Mouse (Mus musculus) natural killer cell, adult 2 months (primary cell): ENCODE data around the gene Ccin.

Source experiments
- DNase-seq, 2 experiments: peaks; one replicate each; pipeline ENCODE4 v3.0.0; 2022; ENCODE audit warnings: low spot score in 2 of 2

Ccin gene

DNA sequence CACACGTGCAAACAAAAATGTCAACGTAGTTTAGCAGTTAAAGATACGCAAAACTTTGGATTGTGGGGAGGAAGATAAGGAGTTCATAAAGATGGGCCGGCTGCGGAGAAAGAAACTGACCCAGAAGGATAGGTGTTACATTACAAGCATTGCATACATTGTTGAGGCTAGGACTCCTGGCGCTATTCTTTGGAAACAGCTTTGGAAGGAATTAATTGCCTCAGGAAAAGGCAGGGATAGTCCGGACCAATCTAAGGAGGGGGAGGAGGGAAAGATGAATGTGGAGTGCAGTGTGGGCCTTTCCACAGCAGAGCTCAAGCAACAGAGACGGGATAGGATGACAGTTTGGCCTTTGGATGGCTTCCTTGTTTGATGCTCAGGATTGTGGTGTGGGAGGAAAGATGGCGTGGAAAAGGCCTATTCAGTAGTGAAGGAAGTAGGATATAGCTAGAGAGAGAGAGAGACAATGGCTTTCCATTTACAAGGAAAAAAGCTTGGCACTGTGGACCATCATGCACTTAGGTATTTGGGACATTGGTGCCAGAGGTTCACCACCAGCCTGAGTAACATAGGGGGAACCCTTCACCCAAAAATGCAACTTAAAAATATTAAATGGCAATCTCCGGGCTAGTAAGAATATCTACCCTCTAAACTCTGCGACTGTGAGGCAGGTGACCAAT lies 30.2 kb downstream of the Ccin start:
- DNase-seq: no peak

DNA sequence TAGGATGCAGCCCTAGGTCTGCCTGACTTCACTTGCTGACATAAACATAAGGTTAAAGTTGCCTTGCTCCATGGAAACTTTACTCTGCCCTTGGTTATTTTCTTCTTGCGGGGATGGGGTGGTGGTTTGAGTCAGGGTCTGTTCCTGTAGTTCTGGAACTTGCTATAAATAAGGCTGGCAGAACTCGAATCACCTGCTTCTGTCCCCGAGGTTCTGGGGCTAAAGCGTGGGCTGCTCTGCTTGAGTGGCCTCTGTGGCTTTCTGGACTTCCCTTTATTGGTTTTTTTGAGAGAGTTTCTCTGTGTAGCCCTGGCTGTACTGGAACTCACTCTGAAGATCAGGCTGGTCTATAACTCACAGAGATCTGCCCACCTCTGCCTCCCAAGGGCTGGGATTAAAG lies 32.8 kb downstream of the Ccin start:
- peak in 1 of 2 experiments; percentile 16 for DNase-seq

DNA sequence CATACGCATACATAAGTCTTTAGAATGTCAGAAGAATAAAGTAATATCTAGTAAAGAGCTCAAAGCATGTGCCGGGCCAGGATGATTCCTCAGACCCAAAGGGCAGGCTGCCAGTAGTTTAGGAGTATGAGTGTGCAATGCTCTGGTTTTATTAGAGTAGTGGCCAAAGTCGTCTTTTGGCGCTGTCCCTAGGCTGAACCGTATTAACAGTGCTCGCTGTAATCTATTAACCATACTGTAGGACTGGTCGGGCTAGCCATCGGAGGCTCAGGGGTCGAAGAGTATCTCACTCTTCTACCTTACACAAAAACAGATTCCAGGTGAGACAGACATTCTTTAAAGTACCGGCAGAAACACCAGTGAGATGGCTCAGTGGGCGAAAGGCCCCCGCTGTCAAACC lies 33.5 kb downstream of the Ccin start:
- DNase-seq: no peak

DNA sequence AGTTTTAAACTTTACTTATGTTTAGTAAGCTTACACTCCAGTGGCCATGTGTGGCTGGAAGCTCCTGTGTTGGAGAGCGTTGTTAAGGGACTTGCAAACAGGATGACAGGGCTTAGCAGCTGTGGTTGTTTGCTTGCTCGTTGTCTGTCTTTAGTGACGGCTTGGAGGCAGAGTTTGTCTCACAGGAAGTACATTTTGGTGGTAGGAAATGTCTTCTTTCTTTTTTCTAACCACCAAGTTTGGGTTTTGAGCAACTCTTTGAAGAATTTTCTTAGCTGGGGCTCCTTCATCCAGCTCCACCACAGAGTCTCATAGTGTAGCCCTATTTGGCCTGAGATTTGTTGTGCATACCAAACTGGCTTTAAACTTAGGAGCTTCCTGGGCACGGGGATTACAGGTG lies 39.0 kb downstream of the Ccin start:
- DNase-seq: peak; percentile 58 to 65

DNA sequence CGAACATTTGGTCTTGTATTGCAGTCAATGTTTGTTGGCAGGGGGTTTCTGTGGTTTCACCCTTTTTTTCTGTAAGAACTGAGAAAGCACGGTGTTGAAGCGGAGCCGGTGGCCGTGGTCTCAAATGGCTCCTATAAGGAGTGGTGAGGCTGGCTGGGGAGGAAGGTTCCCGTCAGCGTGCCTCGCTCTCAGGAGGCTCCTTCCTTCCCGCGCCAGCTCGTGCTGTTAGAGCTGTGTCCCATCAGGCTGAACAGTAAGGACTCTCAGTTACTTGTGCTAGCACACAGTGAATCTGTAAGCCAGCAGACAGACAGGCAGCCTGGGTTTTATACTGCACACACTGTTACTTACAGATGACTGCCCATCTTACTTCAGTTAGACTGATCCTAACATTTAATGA lies 39.5 kb downstream of the Ccin start:
- DNase-seq: no peak

DNA sequence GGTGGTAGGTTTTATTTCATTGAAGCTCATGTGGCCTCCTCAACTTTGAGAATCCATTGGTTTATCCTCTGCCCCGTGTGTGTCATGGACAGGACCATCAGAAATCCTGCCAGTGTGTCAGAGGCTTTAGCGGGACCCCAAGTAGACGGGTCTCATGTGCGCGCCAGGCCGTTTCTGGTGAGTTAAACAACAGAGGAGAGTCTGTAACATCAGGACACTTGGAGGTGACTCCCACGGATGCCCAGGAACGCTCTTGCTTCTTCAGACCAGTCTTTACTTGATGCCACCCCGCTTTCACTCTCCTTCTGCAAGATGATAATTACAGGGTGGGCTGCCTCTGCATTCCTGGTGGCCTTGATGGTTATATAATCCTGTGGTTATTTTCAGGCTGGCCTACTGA lies 40.4 kb downstream of the Ccin start:
- no peak for DNase-seq

DNA sequence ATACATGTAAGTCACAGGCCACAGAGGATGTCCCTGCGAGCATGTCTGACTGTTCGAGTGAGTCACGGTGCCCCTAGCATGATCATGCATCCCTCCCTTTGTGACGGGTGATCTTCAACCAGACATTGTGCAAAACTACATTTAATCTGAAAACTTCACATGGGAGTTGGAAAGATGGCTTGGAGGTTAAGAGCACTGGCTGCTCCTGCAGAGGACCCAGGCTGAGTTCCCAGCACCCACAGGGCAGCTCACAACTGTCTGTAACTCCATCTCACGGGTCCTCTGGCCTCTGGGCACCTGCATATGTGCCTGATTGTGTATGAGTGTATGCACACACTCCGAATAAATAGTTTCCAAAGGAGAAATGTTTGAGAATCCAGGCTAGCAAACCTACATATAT lies 41.0 kb downstream of the Ccin start:
- no peak for DNase-seq

DNA sequence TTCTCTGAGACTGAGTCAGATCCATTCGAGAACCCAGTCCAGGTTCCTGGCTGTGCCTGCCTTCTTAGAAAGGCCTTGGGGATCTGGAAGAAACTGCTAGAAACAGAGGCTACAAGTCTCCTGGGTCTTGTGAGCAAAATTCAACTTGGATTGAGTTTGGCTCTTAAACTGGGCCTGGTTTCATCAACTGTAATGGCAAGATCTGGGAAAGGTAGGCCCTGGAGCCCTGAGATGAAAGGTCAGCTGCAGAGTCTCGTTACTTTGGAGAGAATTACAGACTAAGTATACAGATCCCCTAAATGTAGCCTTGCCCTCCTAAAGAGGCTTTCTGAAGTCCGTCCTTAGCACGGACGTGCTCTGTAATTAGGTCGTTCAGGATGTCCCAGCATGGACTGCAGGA lies 42.3 kb downstream of the Ccin start:
- DNase-seq: no peak

DNA sequence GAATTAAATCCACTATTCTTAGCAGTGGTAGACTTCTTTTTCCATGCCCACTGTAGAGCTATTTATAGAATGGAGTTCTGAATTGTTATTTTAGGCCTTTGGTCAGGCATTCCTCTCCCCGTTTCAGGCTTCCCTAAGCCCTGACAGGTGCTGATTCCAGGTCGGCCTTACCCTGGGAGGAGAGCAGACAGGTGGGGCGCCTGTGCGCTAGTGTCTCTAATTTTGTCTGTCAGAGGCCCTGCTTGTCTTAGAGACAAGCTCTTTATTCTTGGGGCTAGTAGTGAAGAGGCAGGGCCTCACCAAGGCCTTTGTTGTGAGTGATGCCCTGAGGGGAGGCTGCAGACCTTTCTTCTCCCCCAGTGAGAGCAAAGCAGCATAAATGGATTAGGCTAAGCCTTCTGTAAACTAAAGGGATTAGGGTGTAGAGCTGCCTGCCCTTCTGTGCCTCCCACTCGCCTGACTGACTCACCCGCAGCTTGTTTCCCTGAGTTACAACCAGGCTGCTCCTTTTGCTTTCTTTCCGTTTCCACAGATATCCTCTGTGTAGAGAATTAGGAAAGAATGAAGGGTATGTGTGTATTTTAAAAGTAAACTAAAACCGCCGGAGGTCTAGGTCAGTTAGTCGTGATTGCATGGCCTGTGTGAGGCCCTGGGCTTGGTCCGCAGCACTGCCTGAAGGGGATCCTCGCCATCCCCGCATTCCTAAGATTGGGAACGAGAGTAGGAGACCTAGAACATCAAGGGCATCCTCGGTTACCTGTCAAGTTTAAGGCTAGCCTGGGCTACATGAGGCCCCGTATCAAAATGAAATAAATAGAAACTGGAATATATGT lies 45.2 kb downstream of the Ccin start:
- DNase-seq: no peak

DNA sequence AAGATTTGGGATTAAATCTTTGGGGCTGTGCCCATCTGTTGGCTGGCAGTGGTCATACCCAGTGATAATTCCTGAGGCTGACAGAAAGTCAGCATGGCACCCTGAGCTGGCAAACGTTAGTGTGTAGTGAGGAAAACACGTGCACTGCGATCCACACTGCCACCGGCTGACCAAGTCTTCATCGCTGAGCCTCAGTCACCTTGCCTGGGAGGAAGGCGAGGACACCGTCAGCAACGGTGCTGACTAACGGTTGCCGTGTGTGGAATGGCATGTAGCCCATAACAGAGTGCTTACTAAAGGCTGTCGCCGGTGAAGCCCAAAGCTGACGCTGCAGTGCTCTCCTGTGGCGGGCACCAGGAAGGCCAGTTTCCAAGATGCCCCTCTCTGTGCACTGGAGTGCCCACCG lies 46.4 kb downstream of the Ccin start:
- DNase-seq: no peak

DNA sequence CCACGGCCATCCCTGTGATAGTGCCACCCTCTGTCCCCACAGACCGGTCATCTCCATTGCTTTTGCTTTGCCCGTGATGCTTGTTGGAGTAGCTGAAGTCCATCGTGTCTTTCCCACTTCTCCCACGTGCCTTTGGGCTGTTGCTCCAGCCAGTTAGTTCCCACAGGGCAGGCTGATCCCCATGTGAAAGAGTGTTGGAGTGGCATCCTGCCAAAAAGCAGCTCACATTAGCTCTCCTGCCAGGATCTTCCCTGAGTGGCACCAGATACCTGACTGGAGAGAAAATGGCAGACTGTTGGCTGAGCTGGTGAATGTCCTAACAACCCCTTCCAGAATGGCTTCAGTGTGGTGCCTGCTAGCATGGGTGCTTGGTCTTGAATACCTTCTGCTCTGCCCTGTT lies 48.2 kb downstream of the Ccin start:
- no peak for DNase-seq
